Mouse (Mus musculus): ENCODE measurements around the gene Diexf. TPM values are rescaled to one million over a fixed set of nuclear protein-coding genes. Genes with fewer than 3 reads are reported as not detected.

The Diexf gene
- polyA plus RNA-seq, 1 experiment from 2014 or later: 12.0 TPM

GRCm38 (mm10) chr1:193042760-193043295 lies 87.2 kb downstream of the Diexf start:
- no peak overlapping the region for H3K27ac ChIP-seq
- no peaks in the 10 kb centered on the region for H3K36me3 ChIP-seq
- H3K9ac ChIP-seq (replicated peaks): no peak overlapping the region
- WGBS: 75% methylated on average over 3 of the region's 3 CpGs
- H3K4me3 ChIP-seq (replicated peaks): no peak overlapping the region
- H3K9me3 ChIP-seq: no peaks in the 10 kb centered on the region
- no peak overlapping the region for H3K4me2 ChIP-seq
- H3K27me3 ChIP-seq: 0 out of 2 replicates have a peak, but pooled peaks cover 4% of the 10 kb centered on the region
- ATAC-seq (ENCODE audit: insufficient number of reproducible peaks, insufficient read depth, low FRiP score, low TSS enrichment, low read depth): no peak
- H3K4me1 ChIP-seq (replicated peaks): no peaks in the 10 kb centered on the region

Other genes with a start within 250 kb of the Diexf start
- gene Syt14, start 94.5 kb downstream of the Diexf start, polyA plus RNA-seq (2016; fragmentation: Nextera tagmentation; extraction: Ambion mirVana): 4.2 and 4.9 TPM in 2 replicates
- 8.7 and 10.9 TPM in 2 replicates for gene Irf6, start 22.8 kb upstream of the Diexf start, polyA plus RNA-seq (2016; fragmentation: Nextera tagmentation; extraction: Ambion mirVana)
- 14.9 and 16.3 TPM in 2 replicates for gene A130010J15Rik, start 37.8 kb upstream of the Diexf start, polyA plus RNA-seq (2016; fragmentation: Nextera tagmentation; extraction: Ambion mirVana)
- 4.3 and 4.5 TPM in 2 replicates for gene Traf3ip3, start 71.4 kb upstream of the Diexf start, polyA plus RNA-seq (2016; fragmentation: Nextera tagmentation; extraction: Ambion mirVana)
- 2.0 and 2.2 TPM in 2 replicates for gene Lamb3, start 77.4 kb upstream of the Diexf start, polyA plus RNA-seq (2016; fragmentation: Nextera tagmentation; extraction: Ambion mirVana)
- 0.28 and 0.61 TPM in 2 replicates for gene Hsd11b1, start 133.8 kb upstream of the Diexf start, polyA plus RNA-seq (2016; fragmentation: Nextera tagmentation; extraction: Ambion mirVana)
- gene G0s2, start 142.9 kb upstream of the Diexf start, polyA plus RNA-seq (2016; fragmentation: Nextera tagmentation; extraction: Ambion mirVana): 10.4 and 12.8 TPM in 2 replicates
- gene Camk1g, start 240.0 kb upstream of the Diexf start, polyA plus RNA-seq (2016; fragmentation: Nextera tagmentation; extraction: Ambion mirVana): 20.2 and 21.7 TPM in 2 replicates